Mouse (Mus musculus): Measurements from ENCODE around the gene Rere.
"Not testable (repeated sequence)": the region's sequence is repeated elsewhere in the genome, so short reads cannot be mapped to it uniquely, and the experiment has no call there.

Gene Rere

GRCm38 (mm10) chr4:150556382-150557221 lies 275.2 kb downstream of the Rere start:
- Histone ChIP-seq H3K27me3 (ENCODE audit: control insufficient read depth, insufficient read depth, low read length, poor library complexity, severe bottlenecking) (no peaks in the 10 kb centered on the region), H3K36me3 (ENCODE audit: control insufficient read depth, insufficient read depth, low read length, poor library complexity, severe bottlenecking) (no peaks in the 10 kb centered on the region)
- DNase-seq (ENCODE audit: low read depth, low spot score): peak; percentile 86

DNA sequence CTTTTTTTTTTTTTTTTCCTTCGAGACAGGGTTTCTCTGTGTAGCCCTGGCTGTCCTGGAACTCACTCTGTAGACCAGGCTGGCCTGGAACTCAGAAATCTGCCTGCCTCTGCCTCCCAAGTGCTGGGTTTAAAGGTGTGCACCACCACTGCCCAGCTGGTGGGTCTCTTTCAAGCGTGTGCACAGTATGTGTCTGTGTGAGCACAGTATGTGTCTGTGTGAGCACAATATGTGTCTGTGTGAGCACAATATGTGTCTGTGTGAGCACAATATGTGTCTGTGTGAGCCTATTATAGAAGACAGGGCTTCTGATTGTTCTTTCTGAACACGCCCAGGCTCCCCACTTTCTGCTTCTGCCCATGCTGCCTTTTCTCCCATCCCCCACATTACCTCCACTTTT lies 275.8 kb downstream of the Rere start:
- H3K27me3 ChIP-seq (ENCODE audit: control insufficient read depth, insufficient read depth, low read length, poor library complexity, severe bottlenecking): not testable (repeated sequence)

GRCm38 (mm10) chr4:150557976-150558375 lies 276.5 kb downstream of the Rere start:
- Histone ChIP-seq H3K36me3 (ENCODE audit: control insufficient read depth, insufficient read depth, low read length, poor library complexity, severe bottlenecking) (no peaks in the 10 kb centered on the region), H3K27me3 (ENCODE audit: control insufficient read depth, insufficient read depth, low read length, poor library complexity, severe bottlenecking) (no peaks in the 10 kb centered on the region)
- peak; percentile 56 for DNase-seq (ENCODE audit: low read depth, low spot score)

More for the DNA sequence above, 275.8 kb downstream of the Rere start:
- not testable (repeated sequence) for H3K36me3 ChIP-seq (ENCODE audit: control insufficient read depth, insufficient read depth, low read length, poor library complexity, severe bottlenecking); DNase-seq (ENCODE audit: low read depth, low spot score)

GRCm38 (mm10) chr4:150559514-150559913 lies 278.1 kb downstream of the Rere start:
- Histone ChIP-seq H3K36me3 (ENCODE audit: control insufficient read depth, insufficient read depth, low read length, poor library complexity, severe bottlenecking) (no peaks in the 10 kb centered on the region), H3K27me3 (ENCODE audit: control insufficient read depth, insufficient read depth, low read length, poor library complexity, severe bottlenecking) (no peaks in the 10 kb centered on the region)
- DNase-seq (ENCODE audit: low read depth, low spot score): no peak

DNA sequence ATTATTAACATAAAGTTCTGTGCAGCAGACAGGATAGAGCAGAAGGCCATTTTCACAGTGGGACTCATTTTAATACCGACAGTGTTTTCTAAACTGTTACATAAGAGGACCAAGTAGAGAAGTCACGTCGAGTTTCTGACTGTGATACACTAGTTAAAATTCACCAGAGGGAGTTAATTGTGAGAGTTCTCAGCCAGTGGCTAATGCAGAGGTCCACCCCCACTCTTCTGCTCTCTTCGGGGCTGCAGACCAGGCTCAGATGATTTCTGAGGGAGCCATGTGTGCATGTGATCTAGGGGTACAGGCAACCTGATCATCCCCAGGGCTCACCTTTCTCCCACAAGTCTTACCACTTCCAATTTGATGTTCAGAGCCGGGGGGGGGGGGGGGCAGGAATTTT lies 281.8 kb downstream of the Rere start:
- H3K27me3 ChIP-seq (ENCODE audit: control insufficient read depth, insufficient read depth, low read length, poor library complexity, severe bottlenecking): no peaks in the 10 kb centered on the region
- no peaks in the 10 kb centered on the region; the same call in 1 of the 2 replicates for H3K36me3 ChIP-seq (ENCODE audit: control insufficient read depth, insufficient read depth, low read length, poor library complexity, severe bottlenecking)
- DNase-seq (ENCODE audit: low read depth, low spot score): no peak

- Histone ChIP-seq H3K27me3 (ENCODE audit: control insufficient read depth, insufficient read depth, low read length, poor library complexity, severe bottlenecking) (no peaks in the 10 kb centered on the region), H3K36me3 (ENCODE audit: control insufficient read depth, insufficient read depth, low read length, poor library complexity, severe bottlenecking) (peaks cover 1% of the 10 kb centered on the region; the same call in 1 of the 2 replicates)
- DNase-seq (ENCODE audit: low read depth, low spot score): peak; percentile 93
Measured at GRCm38 (mm10) chr4:150566193-150566592, 284.7 kb downstream of the Rere start.

DNA sequence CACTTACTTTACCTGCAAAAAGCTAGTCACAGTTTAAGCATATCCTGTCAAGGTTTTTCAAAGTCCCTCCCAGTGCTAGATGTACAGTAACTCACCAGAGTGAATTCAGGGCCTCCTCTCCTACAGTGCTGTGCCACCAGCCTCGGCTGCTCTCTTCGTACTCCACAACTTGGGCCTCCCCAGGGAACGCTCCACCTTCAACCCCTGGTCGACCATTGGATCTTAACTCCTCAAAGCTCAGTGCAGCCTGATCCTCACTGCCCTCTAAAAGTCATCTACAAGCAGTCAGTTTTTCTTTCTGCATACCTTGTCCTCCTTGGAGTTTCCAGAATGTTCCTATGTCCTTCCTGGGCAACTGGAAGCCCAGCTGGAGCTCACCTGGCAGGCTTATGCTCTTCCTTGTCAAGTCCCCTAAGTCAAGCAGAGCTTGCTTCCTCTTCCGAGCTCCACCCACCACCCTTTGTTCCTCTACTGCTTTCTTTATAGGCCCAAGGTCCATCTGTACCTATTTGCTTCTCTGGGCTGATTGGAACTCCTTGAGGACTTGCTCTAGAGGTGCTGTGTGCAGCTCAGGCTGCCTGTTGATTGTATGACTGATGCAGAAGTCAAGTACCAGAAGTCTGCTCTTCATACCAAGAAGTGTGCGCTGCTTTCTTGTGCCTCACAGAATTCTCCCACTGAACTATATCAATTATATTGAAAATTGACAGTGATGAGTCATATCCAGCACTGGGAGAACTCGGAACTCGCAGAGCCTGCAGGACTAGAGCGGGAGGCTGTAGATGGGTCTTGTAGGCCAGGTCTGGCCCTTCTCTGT lies 287.1 kb downstream of the Rere start:
- no peaks in the 10 kb centered on the region for H3K27me3 ChIP-seq (ENCODE audit: control insufficient read depth, insufficient read depth, low read length, poor library complexity, severe bottlenecking)
- H3K36me3 ChIP-seq (ENCODE audit: control insufficient read depth, insufficient read depth, low read length, poor library complexity, severe bottlenecking): peaks cover 9% of the 10 kb centered on the region
- peak; percentile 85 for DNase-seq (ENCODE audit: low read depth, low spot score)

DNA sequence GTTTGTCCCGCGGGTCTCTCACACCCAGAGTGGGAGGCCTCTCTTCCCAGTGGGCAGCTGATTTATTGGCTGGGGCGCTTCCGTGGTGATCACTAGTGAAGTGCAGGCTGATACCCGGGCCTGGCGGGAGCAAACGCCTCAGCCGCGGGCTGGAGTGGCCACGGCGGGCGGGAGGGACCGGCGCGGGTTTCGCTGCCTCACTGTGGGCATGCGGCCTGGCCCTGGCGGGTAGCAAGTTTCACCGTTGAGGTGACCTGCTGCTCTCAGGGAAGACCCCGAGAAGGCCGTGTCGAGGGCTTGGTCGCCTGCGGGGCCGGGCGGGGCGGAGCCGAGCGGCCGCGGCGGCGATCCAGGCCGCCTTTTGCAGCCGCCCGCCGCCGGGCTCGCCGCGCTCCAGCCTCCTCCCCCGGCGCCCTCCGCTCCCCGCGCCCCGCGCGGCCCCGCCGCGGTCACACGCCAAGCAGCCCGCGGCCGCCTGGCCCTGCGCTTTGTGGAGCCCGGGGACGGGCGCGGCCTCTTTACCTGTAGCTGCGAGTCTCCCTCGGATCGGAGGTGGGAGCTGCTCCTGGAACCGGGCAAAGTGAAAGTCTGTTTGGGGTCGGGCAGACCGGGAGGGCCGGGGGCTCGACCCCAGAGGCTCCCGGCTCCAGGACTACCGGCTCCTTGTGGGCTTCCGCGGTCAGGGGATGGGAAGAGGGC lies 287.8 kb downstream of the Rere start:
- DNase-seq (ENCODE audit: low read depth, low spot score): peak; percentile 65
- Histone ChIP-seq H3K36me3 (ENCODE audit: control insufficient read depth, insufficient read depth, low read length, poor library complexity, severe bottlenecking) (peaks cover 10% of the 10 kb centered on the region), H3K27me3 (ENCODE audit: control insufficient read depth, insufficient read depth, low read length, poor library complexity, severe bottlenecking) (no peaks in the 10 kb centered on the region)

- Histone ChIP-seq H3K36me3 (ENCODE audit: control insufficient read depth, insufficient read depth, low read length, poor library complexity, severe bottlenecking) (peaks cover 10% of the 10 kb centered on the region), H3K27me3 (ENCODE audit: control insufficient read depth, insufficient read depth, low read length, poor library complexity, severe bottlenecking) (no peaks in the 10 kb centered on the region)
- peak; percentile 39 for DNase-seq (ENCODE audit: low read depth, low spot score)
Measured at GRCm38 (mm10) chr4:150569834-150570571, 288.6 kb downstream of the Rere start.

GRCm38 (mm10) chr4:150570793-150571192 lies 289.3 kb downstream of the Rere start:
- Histone ChIP-seq H3K27me3 (ENCODE audit: control insufficient read depth, insufficient read depth, low read length, poor library complexity, severe bottlenecking) (no peaks in the 10 kb centered on the region), H3K36me3 (ENCODE audit: control insufficient read depth, insufficient read depth, low read length, poor library complexity, severe bottlenecking) (peaks cover 14% of the 10 kb centered on the region)
- DNase-seq (ENCODE audit: low read depth, low spot score): no peak

- Histone ChIP-seq H3K27me3 (ENCODE audit: control insufficient read depth, insufficient read depth, low read length, poor library complexity, severe bottlenecking) (no peaks in the 10 kb centered on the region), H3K36me3 (ENCODE audit: control insufficient read depth, insufficient read depth, low read length, poor library complexity, severe bottlenecking) (peaks cover 17% of the 10 kb centered on the region)
Measured at GRCm38 (mm10) chr4:150572104-150572691, 290.8 kb downstream of the Rere start.

GRCm38 (mm10) chr4:150572938-150573337 lies 291.5 kb downstream of the Rere start:
- peak; percentile 61 for DNase-seq (ENCODE audit: low read depth, low spot score)
- peaks cover 18% of the 10 kb centered on the region for H3K36me3 ChIP-seq (ENCODE audit: control insufficient read depth, insufficient read depth, low read length, poor library complexity, severe bottlenecking)
- no peaks in the 10 kb centered on the region for H3K27me3 ChIP-seq (ENCODE audit: control insufficient read depth, insufficient read depth, low read length, poor library complexity, severe bottlenecking)

More at GRCm38 (mm10) chr4:150572104-150572691, 290.8 kb downstream of the Rere start:
- no peak for DNase-seq (ENCODE audit: low read depth, low spot score)

DNA sequence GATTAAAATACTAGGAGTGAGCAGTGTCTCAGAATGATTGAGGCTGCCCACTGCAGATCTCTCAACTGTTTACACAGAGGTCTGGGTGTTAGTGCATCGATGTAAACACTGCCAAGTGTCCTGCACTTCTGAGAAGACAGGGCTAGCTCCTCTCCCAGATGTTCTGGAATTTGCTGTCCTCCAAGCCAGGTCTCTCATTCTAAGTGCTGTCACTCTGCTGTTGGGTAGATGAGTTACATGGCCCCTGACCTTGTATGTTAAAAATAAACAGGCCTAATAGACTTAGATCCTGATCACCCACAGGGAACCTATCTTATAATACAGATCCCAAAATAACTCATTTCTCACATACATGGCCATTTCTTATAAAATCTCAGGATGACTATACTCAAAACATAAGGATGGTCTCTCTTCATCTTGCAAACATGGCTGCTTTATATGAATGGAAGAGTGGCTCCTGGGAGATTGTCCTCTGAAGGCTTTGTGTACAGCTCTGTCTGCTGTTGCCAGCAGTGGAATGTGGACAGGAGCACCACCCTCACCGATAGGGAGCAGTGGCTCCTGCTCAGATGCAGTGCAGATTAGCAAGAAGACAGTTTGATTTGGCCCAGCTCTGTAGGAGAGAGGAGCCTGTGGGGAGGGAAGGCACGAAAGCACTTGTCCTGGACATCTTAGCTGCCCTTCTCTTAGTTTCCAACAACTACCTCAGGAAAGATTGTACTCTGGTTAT lies 294.1 kb downstream of the Rere start:
- Histone ChIP-seq H3K27me3 (ENCODE audit: control insufficient read depth, insufficient read depth, low read length, poor library complexity, severe bottlenecking) (no peaks in the 10 kb centered on the region), H3K36me3 (ENCODE audit: control insufficient read depth, insufficient read depth, low read length, poor library complexity, severe bottlenecking) (peaks cover 18% of the 10 kb centered on the region; the same call in 1 of the 2 replicates)
- no peak for DNase-seq (ENCODE audit: low read depth, low spot score)
